Mouse (Mus musculus): Measurements from ENCODE around the gene D6Ertd527e.

DNA sequence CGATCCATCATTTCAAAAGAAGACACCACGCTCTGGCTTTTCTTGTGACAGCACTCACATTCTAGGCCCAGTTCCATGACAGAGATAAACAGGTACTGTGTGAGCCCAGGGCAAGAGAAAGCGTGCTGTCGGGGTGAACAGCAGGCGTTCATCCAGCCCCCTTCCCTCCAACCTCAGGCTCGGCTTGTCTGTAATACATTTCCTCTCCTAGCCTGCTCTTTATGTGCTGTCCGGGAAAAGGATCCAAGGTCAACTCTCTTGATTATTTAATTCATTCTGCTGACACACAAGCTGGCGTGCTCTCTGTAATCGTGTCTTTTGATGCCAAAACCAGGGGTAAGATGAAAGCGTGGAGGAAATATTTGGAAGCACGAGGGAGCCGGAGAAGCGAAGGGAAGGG lies 39.0 kb downstream of the D6Ertd527e start:
- TF ChIP-seq CTCF (conservative IDR thresholded peaks at IDR 0.05; ENCODE audit: insufficient read depth, insufficient read length, low read depth, low read length), result no peak
- TF ChIP-seq POLR2A (IDR thresholded peaks at IDR 0.05; ENCODE audit: low read depth, low read length), result no peak
